Mouse (Mus musculus) kidney, postnatal 25 days (tissue): ENCODE measurements around the gene Zfp51.
"Not testable (repeated sequence)": the region's sequence is repeated elsewhere in the genome, so short reads cannot be mapped to it uniquely, and the experiment has no call there.

Experiments
- DNase-seq, 2 experiments: peaks; one replicate each; pipeline ENCODE4 v3.0.0; 2021; ENCODE audit warnings: mixed read lengths in 2 of 2

Zfp51 gene

DNA sequence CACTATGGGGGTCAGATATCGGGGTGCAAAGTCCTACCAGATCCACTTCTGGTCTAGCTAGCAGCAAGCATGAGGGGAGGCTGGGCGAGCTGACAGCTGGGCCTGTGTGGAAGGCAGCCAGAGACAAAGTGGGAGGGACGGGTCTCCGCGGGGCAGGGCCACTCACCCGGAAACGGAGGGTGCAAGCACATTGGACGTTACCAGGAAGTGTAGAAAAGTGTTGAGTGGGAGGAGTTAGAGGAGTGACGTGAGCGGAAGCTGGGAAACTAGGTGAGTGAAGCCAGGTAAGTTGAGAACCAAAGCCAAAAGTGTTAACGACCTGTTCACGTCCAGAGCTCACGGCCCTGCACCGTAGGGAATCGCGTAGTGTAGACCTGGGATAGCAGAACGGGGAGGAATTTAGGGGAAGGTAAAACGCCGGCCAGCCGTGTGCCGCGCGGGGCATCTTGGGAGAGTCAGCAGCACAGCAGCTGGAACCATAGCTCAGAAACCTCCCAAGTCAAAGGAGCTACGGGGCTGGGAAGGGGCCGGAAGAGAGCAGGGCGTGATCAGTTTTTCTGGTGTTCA is at the start of gene Zfp51:
Gene Zfp51 (plus strand): TSS at position 237 of the 567 bp plus-strand sequence.
- DNase-seq, result peak; percentile 94 to 97

- DNase-seq, result peak; percentile 83 to 91
Observed at GRCm38 (mm10) chr17:21422664-21423599, 27.2 kb upstream of the Zfp51 start, which contains the start of gene Zfp54. Gene Zfp54 (plus strand): TSS chr17:21423227.

GRCm38 (mm10) chr17:21438806-21439400 is 11.3 kb upstream of the Zfp51 start:
- DNase-seq, result peak in 1 of 2 experiments; percentile 9

DNA sequence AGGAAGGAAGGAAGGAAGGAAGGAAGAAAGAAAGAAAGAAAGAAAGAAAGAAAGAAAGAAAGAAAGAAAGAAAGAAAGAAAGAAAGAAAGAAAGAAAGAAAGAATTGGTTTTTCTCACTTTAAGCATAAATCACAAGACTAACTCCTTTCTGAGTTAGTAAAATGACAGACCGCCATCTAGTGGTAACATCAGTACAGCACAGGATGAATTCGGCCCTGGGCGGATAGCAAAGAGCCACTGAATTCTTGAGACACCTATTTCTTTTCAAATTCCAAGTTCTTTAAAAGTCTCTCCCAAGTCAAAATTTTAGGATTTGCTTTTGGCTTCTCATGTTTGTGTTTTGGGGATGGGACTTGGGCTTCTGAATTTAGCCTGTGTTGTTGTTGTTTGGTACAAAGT is 505 bp upstream of the Zfp51 start:
- DNase-seq, result peak; percentile 76 to 84

- DNase-seq, result no peak
Observed at GRCm38 (mm10) chr17:21463550-21463949, 13.4 kb downstream of the Zfp51 start.

DNA sequence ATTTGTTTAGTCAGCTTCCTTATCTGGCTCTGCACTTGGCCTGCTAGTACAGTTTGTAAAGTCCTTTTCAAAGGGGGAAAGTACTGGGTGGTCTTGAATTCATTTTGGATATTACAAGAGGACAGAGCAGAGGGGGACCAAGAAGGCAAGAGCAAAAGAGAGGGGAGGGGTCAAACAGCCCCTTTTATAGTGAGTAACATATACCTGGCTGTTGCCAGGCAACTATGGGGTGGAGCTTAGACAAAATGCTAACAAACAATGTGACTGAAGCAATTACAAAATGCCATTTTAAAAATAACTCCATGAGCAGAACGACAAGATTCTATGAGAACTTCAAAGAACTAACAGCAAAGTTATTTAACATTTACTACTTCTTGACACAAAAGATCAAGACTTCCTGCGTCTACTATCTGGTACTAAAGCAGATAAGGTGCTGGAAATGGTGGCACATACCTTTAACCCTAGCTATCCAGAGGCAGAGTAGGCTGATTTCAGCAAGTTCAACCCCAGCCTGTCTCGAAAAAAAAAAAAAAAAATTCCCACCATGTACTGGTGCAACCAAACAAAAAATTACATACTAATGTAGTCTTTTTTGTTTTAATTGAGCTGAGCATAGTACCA is 22.0 kb downstream of the Zfp51 start:
- DNase-seq, result no peak

DNA sequence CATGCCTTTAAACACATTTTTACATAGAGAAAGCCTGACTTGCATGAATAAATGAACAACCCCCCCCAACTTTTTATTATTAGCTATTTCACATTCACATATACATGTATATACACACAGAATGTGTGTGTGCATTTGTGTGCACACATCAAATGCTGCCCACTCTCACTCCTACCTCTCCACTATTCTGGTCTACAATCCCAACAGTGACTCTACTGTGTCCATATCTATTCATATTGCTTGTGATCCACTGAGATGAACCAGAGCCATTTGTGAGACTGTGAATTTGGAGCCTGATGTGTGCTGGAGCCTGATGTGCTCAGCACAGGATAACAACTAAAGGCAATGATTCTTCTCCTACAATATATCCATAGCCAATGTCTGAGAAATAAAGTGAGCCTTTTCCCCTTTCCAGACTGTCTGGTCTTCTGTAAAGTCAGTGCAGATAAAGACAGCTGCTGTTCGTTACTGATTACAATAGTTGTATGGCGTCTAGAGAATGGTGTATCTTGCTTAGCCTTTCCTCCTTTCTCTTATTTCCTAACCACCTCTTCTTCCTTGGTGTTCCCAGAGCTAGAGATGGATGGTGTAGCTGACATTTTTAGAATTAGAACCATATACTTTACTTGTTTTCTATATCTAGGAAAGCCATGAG is 22.6 kb downstream of the Zfp51 start:
- DNase-seq, result no peak

- DNase-seq, result peak; percentile 32 to 74
Observed at GRCm38 (mm10) chr17:21473362-21474190, 23.4 kb downstream of the Zfp51 start.

- DNase-seq, result not testable (repeated sequence)
Observed at GRCm38 (mm10) chr17:21474729-21475128, 24.6 kb downstream of the Zfp51 start.

- not testable (repeated sequence) for DNase-seq
Observed at GRCm38 (mm10) chr17:21475290-21475689, 25.1 kb downstream of the Zfp51 start.

DNA sequence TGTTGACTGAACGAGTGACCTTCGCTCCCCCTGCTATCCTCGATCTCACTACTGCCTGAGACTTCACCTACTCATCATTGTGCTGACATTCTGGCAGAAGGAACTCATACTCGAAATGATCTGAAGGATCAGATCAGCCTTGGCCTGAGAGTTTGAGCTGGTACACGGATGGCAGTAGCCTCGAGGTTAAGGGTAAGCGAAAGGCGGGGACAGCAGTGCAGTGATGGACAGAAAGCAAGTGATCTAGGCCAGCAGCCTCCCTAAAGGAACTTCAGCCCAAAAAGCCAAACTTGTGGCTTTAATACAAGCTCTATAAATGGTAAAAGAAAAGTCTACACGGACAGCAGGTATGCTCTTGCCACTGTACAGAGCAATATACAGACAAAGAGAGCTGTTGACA is 26.2 kb downstream of the Zfp51 start:
- not testable (repeated sequence) for DNase-seq

- DNase-seq, result not testable (repeated sequence)
Observed at GRCm38 (mm10) chr17:21478103-21478777, 28.1 kb downstream of the Zfp51 start.

- DNase-seq, result peak; percentile 90 to 94
Observed at GRCm38 (mm10) chr17:21488760-21489499, 38.8 kb downstream of the Zfp51 start, which contains the start of gene Zfp53. Gene Zfp53 (plus strand): TSS chr17:21488998.

DNA sequence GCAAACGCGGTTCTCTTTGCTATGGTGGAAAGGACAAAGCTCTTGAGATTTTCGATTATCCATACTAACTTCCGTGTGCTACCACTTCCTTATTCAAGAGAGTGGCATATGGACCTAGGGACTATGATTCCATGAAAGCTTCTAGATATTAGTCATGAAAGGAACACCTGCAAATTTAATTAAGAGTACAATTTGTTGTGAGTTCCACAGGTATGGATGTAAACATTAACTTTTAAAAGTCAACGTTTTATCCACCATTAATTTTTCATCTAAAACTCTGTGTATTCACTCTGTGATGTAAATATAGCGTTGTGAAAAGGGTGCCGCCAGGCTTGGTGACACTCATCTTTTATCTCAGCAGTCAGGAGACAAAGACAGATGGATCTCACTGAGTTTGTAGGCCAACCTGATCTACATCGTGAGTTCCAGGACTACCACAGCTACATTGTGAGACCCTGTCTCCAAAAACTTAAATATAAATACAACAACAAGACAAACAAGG is 39.4 kb downstream of the Zfp51 start:
- no peak for DNase-seq

DNA sequence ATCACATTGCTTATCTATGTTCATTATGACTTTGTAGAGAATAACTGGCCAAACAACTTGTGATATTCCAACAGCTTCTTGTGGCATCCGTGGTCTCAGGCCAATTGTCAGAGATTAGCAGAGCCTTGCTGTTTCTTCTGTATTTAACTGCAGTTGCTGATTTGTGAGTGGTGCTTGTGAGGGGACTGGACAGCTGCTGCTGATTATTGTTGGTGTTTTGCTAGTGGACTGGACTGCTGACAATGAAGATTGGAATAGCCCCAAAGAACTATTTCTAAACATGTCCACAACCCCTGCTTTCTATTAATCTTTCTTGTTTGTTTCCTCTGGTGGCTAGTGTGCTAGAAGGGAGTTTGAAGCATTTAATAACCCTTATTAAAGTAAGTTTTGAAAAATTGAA is 51.2 kb downstream of the Zfp51 start:
- DNase-seq, result no peak

DNA sequence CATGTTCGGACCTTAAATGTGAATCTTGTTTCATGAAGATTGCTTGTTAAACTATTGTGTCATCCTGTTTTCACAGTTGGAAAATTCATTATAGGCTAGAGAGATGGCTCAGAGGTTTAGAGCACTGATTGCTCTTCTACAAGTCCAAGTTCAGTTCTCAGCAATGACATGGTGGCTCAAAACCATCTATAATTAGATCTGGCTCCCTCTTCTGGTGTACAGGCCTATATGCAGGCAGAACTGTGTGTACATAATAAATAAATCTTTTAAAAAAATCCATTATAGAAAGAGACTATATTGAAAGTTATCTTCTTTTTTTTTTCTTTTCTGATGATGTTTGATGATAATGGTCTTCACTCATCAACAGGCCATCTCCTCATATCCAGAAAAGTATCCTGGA is 54.4 kb downstream of the Zfp51 start:
- no peak for DNase-seq

- DNase-seq, result no peak
Observed at GRCm38 (mm10) chr17:21506258-21506657, 56.1 kb downstream of the Zfp51 start.

GRCm38 (mm10) chr17:21509756-21510155 is 59.6 kb downstream of the Zfp51 start:
- DNase-seq, result no peak
